Mouse (Mus musculus) liver, adult 2 months (tissue): ENCODE results near the gene Dclk1. TPM values are rescaled to one million over a fixed set of nuclear protein-coding genes. Genes with fewer than 3 reads are reported as not detected.

Source experiments
- DNase-seq: peaks from one replicate; pipeline ENCODE4 v3.0.0-alpha.2; 2011; ENCODE audit warnings: low read depth, low spot score; ENCODE audit errors: extremely low read depth
- H3K27ac ChIP-seq: fragments of 200-500 bp; replicated peaks from 2 replicates; pipeline ENCODE4 v1.5.1; 2012; ENCODE audit warnings: low read depth, mild to moderate bottlenecking, control low read depth, inconsistent platforms, low read length; ENCODE audit not compliant: insufficient read depth
- H3K27me3 ChIP-seq: fragments of 200-500 bp; 2 replicates; pipeline ENCODE4 v1.6.1; 2012; ENCODE audit warnings: mild to moderate bottlenecking, moderate library complexity, low read length, inconsistent platforms; ENCODE audit not compliant: control insufficient read depth, insufficient read depth
- H3K36me3 ChIP-seq: fragments of 200-500 bp; 2 replicates; pipeline ENCODE4 v1.6.1; 2012; ENCODE audit warnings: low read length, inconsistent platforms; ENCODE audit not compliant: control insufficient read depth, insufficient read depth
- H3K4me1 ChIP-seq: fragments of 200-500 bp; 2 replicates; pipeline ENCODE4 v1.6.1; 2011; ENCODE audit warnings: low read length; ENCODE audit not compliant: control insufficient read depth, insufficient read depth
- H3K4me3 ChIP-seq: fragments of 200-500 bp; 2 replicates; pipeline ENCODE4 v1.5.1; 2011; ENCODE audit warnings: low read depth, mild to moderate bottlenecking, control low read depth, low read length, moderate library complexity; ENCODE audit not compliant: insufficient read depth
- H3K79me2 ChIP-seq: fragments of 200-500 bp; 2 replicates; pipeline ENCODE4 v1.6.1; 2012; ENCODE audit warnings: inconsistent platforms, mild to moderate bottlenecking, low read length, moderate library complexity; ENCODE audit not compliant: control insufficient read depth, insufficient read depth
- H3K9ac ChIP-seq: fragments of 200-500 bp; 2 replicates; pipeline ENCODE4 v1.6.1; 2012; ENCODE audit warnings: low read depth, mild to moderate bottlenecking, control low read depth, inconsistent platforms, low read length
- CTCF ChIP-seq: fragments of 200-500 bp; IDR thresholded peaks from 2 replicates; pipeline ENCODE4 v1.5.1; 2011; ENCODE audit warnings: low read depth, low read length, control low read depth
- POLR2A ChIP-seq: fragments of 200-500 bp; IDR thresholded peaks from 2 replicates; pipeline ENCODE4 v1.6.1; 2011; ENCODE audit warnings: low read length, control low read depth; ENCODE audit not compliant: insufficient read depth; ENCODE audit errors: extremely low read depth
- WGBS: fragments of 180-500 bp; shearing (Covaris S2); methylation state at CpG from one replicate; pipeline ENCODE4 v1.1.7; 2018; 5-methylcytosine and 5-hydroxymethylcytosine counted together
- polyA plus RNA-seq: library from polyadenylated mRNA; depleted of rRNA; stranded (reverse); fragments of >200 nt; gene quantifications from 2 replicates; pipeline ENCODE4 v1.2.3, GENCODE M21; 2012; rRNA removed
- total RNA-seq: library from RNA; depleted of rRNA; stranded (reverse); fragments of >200 nt; gene quantifications from 2 replicates; pipeline ENCODE4 v1.2.3, GENCODE M21; 2014; rRNA removed

Gene Dclk1
- total and polyA plus RNA-seq, 2 experiments = 0.46 TPM; not detected in 1

DNA sequence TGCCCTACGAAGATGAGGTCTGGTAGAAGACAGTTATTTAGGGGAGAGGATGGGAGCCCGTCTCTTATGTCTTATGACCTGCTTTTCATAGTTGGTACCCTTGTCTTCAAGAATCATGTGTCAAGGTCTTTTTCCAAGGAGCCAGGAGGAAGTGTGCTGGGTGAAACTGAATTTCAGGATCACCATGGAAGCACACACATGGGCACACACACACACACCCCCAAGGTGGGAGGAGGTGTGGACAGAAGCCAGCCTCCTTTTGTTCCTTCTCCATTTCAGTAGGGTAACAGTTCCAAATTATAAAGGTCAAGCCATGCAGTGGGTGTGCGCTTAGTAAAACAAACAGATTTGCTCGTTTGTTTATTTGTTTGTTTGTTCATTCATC is 330.1 kb downstream of the Dclk1 start:
- 82% methylated on average over 4 of the region's 4 CpGs for WGBS
- Histone ChIP-seq H3K27me3 (no peaks in the 10 kb centered on the region), H3K36me3 (no peaks in the 10 kb centered on the region), H3K27ac (no peak overlapping the region), H3K4me1 (no peaks in the 10 kb centered on the region), H3K4me3 (no peak overlapping the region), H3K9ac (no peak overlapping the region), H3K79me2 (no peaks in the 10 kb centered on the region)
- TF ChIP-seq POLR2A (no peak), CTCF (no peak)
- DNase-seq = no peak

- Histone ChIP-seq H3K36me3 (no peaks in the 10 kb centered on the region), H3K4me3 (no peak overlapping the region), H3K9ac (no peak overlapping the region), H3K27me3 (no peaks in the 10 kb centered on the region), H3K79me2 (no peaks in the 10 kb centered on the region), H3K27ac (no peak overlapping the region), H3K4me1 (no peaks in the 10 kb centered on the region)
- TF ChIP-seq CTCF (no peak), POLR2A (no peak)
- 47% methylated on average over 4 of the region's 4 CpGs for WGBS
- no peak for DNase-seq
Observed at GRCm38 (mm10) chr3:55574003-55574402, 331.8 kb downstream of the Dclk1 start.

DNA sequence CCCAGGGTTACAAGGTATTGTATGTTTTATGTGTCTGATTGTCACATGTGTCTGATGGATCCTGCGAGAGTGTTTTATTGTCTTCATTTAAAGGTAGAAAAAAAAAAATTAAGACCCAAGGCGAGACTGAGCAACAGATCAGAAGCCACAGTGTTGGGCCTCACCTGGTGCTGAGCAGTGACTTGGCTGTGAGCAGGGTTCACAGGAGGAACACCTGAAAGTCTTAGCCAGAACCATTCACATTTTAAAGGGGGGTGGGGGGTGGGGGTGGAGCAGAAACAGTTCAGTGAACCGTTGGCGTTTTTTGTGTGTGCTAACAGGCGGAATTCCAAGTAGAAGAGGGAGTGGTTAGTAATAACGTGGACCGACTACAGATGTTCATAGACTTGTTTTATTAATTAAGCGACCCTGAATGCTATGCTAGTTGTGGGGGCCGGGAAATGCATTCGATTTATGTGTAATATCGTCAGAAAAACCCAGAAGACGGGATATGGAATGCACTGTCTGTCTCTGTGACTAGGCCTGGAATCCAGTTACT is 345.3 kb downstream of the Dclk1 start:
- TF ChIP-seq POLR2A (no peak), CTCF (no peak)
- H3K36me3 ChIP-seq = no peaks in the 10 kb centered on the region
- WGBS = 77% methylated on average over 12 of the region's 12 CpGs

DNA sequence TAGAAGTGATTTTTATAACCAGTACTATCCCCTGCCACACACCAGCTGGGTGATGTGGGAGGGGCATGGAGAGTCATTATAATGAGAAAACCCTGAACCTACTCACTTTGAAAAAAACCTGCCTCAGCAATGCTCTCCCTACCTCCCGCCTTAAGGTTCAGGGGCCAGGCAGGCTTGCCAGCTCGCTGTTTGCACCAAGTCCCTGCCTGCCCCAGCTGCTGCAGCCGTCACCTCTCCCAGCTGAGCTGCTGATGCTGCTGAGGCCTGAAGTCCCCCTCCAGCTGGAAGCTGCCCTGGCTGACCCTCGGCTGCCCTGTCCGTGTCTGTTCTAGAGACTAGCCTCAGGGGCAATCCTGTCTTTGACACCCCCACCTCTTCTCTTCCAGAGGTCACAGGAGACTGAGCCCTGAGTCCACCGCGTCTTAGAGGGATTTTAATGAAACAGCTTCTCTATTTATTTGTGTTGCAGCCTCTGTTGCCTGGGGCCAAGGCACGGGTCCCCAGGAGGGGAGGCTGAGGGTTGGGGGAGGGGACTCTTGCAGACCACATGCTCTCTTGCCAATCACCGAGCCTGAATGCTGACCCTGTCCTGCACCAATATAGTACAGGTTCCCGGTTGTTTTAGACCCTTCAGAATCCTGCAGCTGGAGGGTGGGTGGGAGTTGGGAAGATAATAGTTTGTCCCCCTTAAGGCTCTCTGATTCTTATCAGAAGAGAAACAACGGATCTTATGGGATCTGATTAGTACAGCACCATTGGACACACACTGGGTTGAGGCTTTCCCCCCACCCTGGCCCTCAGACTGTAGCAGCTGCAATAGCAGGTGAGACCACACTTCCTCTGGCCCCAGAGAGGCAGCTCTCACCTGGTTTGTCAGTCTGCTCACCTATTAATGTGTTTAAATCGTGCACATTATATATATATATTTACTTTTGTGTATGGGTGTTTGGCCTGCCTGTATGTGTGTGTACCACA is 346.1 kb downstream of the Dclk1 start:
- H3K4me1 ChIP-seq = no peaks in the 10 kb centered on the region
- H3K79me2 ChIP-seq = no peaks in the 10 kb centered on the region
- H3K9ac ChIP-seq = no peak overlapping the region
- no peak for DNase-seq
- H3K27ac ChIP-seq = no peak overlapping the region
- WGBS = 43% methylated on average over 12 of the region's 12 CpGs
- H3K27me3 ChIP-seq = no peaks in the 10 kb centered on the region
- TF ChIP-seq CTCF = no peak
- TF ChIP-seq POLR2A = no peak
- no peaks in the 10 kb centered on the region for H3K36me3 ChIP-seq
- no peak overlapping the region for H3K4me3 ChIP-seq

More for the DNA sequence above, 345.3 kb downstream of the Dclk1 start:
- Histone ChIP-seq H3K9ac (no peak overlapping the region), H3K4me3 (no peak overlapping the region), H3K27ac (no peak overlapping the region), H3K27me3 (no peaks in the 10 kb centered on the region), H3K79me2 (no peaks in the 10 kb centered on the region), H3K4me1 (no peaks in the 10 kb centered on the region)
- DNase-seq = no peak

Other genes starting within 250 kb of the Dclk1 start
- gene Ccna1, start 186.9 kb upstream of the Dclk1 start, total RNA-seq = not detected in 2 replicates
- gene Ccna1, start 186.9 kb upstream of the Dclk1 start, polyA plus RNA-seq = not detected in 2 replicates
- gene Spg20, start 130.3 kb upstream of the Dclk1 start, total RNA-seq = 19.1 and 21.7 TPM in 2 replicates
- gene Spg20, start 130.3 kb upstream of the Dclk1 start, polyA plus RNA-seq = 12.6 and 14.1 TPM in 2 replicates
- 0.09 and 0.40 TPM in 2 replicates for gene Ccdc169, start 105.0 kb upstream of the Dclk1 start, total RNA-seq
- gene Ccdc169, start 105.0 kb upstream of the Dclk1 start, polyA plus RNA-seq = not detected in 2 replicates
- not detected in 2 replicates for gene Sohlh2, start 60.3 kb upstream of the Dclk1 start, total RNA-seq
- gene Sohlh2, start 60.3 kb upstream of the Dclk1 start, polyA plus RNA-seq = not detected in 2 replicates
- gene Gm21954, start 229.8 kb downstream of the Dclk1 start, total RNA-seq = not detected in 2 replicates
- gene Gm21954, start 229.8 kb downstream of the Dclk1 start, polyA plus RNA-seq = not detected in 2 replicates